Mouse (Mus musculus): ENCODE results near the gene Mrpl40. TPM values are rescaled to one million over a fixed set of nuclear protein-coding genes. Genes with fewer than 3 reads are reported as not detected.
"Not testable (repeated sequence)": the region's sequence is repeated elsewhere in the genome, so short reads cannot be mapped to it uniquely, and the experiment has no call there.

Mrpl40 gene
- polyA plus RNA-seq, 1 experiment from 2014 or later = 108 TPM

GRCm38 (mm10) chr16:18860186-18860585, 16.5 kb downstream of the Mrpl40 start:
- H3K4me2 ChIP-seq = no peak overlapping the region
- no peak overlapping the region for H3K4me3 ChIP-seq (replicated peaks)
- no peaks in the 10 kb centered on the region for H3K36me3 ChIP-seq
- H3K9me3 ChIP-seq (replicated peaks) = no peaks in the 10 kb centered on the region; the same call in 1 of the 2 replicates
- H3K4me1 ChIP-seq = no peaks in the 10 kb centered on the region
- H3K9ac ChIP-seq = no peak overlapping the region
- no peak overlapping the region for H3K27ac ChIP-seq
- no peak for ATAC-seq (replicated peaks; ENCODE audit: low FRiP score)
- WGBS = 81% methylated on average over 1 of the region's 1 CpGs
- H3K27me3 ChIP-seq = no peaks in the 10 kb centered on the region

GRCm38 (mm10) chr16:18858551-18858950, 18.1 kb downstream of the Mrpl40 start:
- Histone ChIP-seq H3K27ac (no peak overlapping the region), H3K4me3 (replicated peaks) (no peak overlapping the region), H3K9me3 (replicated peaks) (no peaks in the 10 kb centered on the region; the same call in 1 of the 2 replicates), H3K4me1 (no peaks in the 10 kb centered on the region), H3K9ac (no peak overlapping the region), H3K36me3 (no peaks in the 10 kb centered on the region), H3K4me2 (no peak overlapping the region), H3K27me3 (no peaks in the 10 kb centered on the region)
- no peak for ATAC-seq (replicated peaks; ENCODE audit: low FRiP score)

- not testable (repeated sequence) for H3K4me1 ChIP-seq; H3K27ac ChIP-seq; H3K36me3 ChIP-seq; ATAC-seq (replicated peaks; ENCODE audit: low FRiP score); H3K9me3 ChIP-seq (replicated peaks); H3K4me2 ChIP-seq; H3K27me3 ChIP-seq; H3K9ac ChIP-seq; H3K4me3 ChIP-seq (replicated peaks)
- 93% methylated on average over 14 of the region's 17 CpGs for WGBS
Observed at GRCm38 (mm10) chr16:18849521-18850190, 27.0 kb downstream of the Mrpl40 start.

GRCm38 (mm10) chr16:18846301-18846820, 30.3 kb downstream of the Mrpl40 start:
- WGBS = 90% methylated on average over 15 of the region's 15 CpGs
- H3K27me3 ChIP-seq = no peaks in the 10 kb centered on the region
- H3K9me3 ChIP-seq (replicated peaks) = no peaks in the 10 kb centered on the region
- no peaks in the 10 kb centered on the region for H3K4me1 ChIP-seq
- ATAC-seq (replicated peaks; ENCODE audit: low FRiP score) = no peak
- no peak overlapping the region for H3K9ac ChIP-seq
- no peaks in the 10 kb centered on the region for H3K36me3 ChIP-seq
- no peak overlapping the region for H3K4me3 ChIP-seq (replicated peaks)
- H3K4me2 ChIP-seq = no peak overlapping the region
- H3K27ac ChIP-seq = no peak overlapping the region

DNA sequence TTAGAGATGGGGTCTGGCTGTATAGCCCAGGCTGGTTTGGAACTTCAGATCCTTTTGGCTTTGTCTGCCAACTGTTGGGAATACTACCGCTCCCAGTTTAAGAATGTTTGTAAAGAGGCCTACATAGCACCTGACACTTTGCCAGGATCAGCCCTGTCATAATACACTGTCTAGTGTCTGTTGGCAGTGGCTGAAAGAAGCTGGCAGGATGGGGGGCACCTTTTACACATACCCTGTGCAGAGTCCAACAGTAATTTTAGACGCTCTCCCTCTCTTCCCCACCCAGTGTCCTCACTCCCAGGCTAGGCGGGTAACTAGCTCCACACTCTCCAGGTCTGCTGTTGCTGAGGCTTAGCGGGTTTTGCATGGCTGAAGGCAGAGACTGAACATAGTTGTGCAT, 38.3 kb downstream of the Mrpl40 start:
- ATAC-seq (replicated peaks; ENCODE audit: low FRiP score) = no peak
- WGBS = 94% methylated on average over 4 of the region's 4 CpGs
- Histone ChIP-seq H3K9ac (no peak overlapping the region), H3K36me3 (peaks cover 30% of the 10 kb centered on the region), H3K9me3 (replicated peaks) (no peaks in the 10 kb centered on the region), H3K27me3 (no peaks in the 10 kb centered on the region), H3K4me3 (replicated peaks) (no peak overlapping the region), H3K4me1 (peaks cover 4% of the 10 kb centered on the region; the same call in 1 of the 2 replicates), H3K4me2 (no peak overlapping the region), H3K27ac (no peak overlapping the region)

GRCm38 (mm10) chr16:18836468-18837208, 40.0 kb downstream of the Mrpl40 start, which contains the start of the genes 2510002D24Rik and Gm28539:
Gene 2510002D24Rik (plus strand): TSS chr16:18836578.
Gene Gm28539 (plus strand): TSS chr16:18836584.
- peaks cover 47% of the 10 kb centered on the region for H3K36me3 ChIP-seq
- H3K4me2 ChIP-seq = peak within 1 kb of the TSS; percentile 68
- no peaks in the 10 kb centered on the region for H3K9me3 ChIP-seq (replicated peaks)
- peak within 1 kb of the TSS; percentile 77 for H3K9ac ChIP-seq
- H3K27ac ChIP-seq = peak within 1 kb of the TSS; percentile 73; the same call in 1 of the 2 replicates
- no peaks in the 10 kb centered on the region for H3K27me3 ChIP-seq
- peak; percentile 98 for ATAC-seq (replicated peaks; ENCODE audit: low FRiP score)
- WGBS = under 1% methylated on average over 46 of the region's 46 CpGs
- H3K4me3 ChIP-seq (replicated peaks) = peak within 1 kb of the TSS; percentile 84
- peaks cover 4% of the 10 kb centered on the region; the same call in 1 of the 2 replicates for H3K4me1 ChIP-seq

- H3K27ac ChIP-seq = no peak overlapping the region
- peaks cover 52% of the 10 kb centered on the region for H3K36me3 ChIP-seq
- H3K9ac ChIP-seq = no peak overlapping the region
- peak overlapping the region; percentile 84 for H3K4me3 ChIP-seq (replicated peaks)
- peaks cover 4% of the 10 kb centered on the region; the same call in 1 of the 2 replicates for H3K4me1 ChIP-seq
- H3K4me2 ChIP-seq = peak overlapping the region; percentile 68
- peak; percentile 52 for ATAC-seq (replicated peaks; ENCODE audit: low FRiP score)
- WGBS = 28% methylated on average over 3 of the region's 3 CpGs
- H3K27me3 ChIP-seq = no peaks in the 10 kb centered on the region
- no peaks in the 10 kb centered on the region for H3K9me3 ChIP-seq (replicated peaks)
Observed at GRCm38 (mm10) chr16:18836073-18836467, 40.6 kb downstream of the Mrpl40 start.

DNA sequence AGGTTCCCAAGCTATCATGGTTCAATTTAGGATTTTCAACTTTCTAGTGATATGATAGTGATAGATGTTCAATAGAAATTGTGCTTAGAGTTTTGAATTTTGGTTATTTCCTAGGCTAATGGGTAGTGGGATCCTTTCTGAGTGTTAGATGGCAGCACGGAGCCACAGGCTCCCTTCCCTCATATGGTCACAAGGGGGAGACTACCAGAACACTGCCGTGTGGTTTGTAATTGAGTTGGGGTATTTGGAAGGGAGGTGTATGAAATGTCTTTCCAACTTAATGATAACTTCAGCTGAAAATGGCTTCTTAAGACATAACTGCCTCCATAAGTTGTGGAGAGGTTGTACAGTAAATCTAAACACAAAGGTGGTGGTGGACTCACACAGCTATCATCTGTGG, 43.2 kb downstream of the Mrpl40 start:
- Histone ChIP-seq H3K4me3 (replicated peaks) (no peak overlapping the region), H3K9ac (no peak overlapping the region), H3K4me1 (peaks cover 4% of the 10 kb centered on the region; the same call in 1 of the 2 replicates), H3K36me3 (peaks cover 69% of the 10 kb centered on the region), H3K4me2 (no peak overlapping the region), H3K27me3 (no peaks in the 10 kb centered on the region), H3K9me3 (replicated peaks) (no peaks in the 10 kb centered on the region), H3K27ac (no peak overlapping the region)
- WGBS = 78% methylated on average over 2 of the region's 2 CpGs
- ATAC-seq (replicated peaks; ENCODE audit: low FRiP score) = no peak

DNA sequence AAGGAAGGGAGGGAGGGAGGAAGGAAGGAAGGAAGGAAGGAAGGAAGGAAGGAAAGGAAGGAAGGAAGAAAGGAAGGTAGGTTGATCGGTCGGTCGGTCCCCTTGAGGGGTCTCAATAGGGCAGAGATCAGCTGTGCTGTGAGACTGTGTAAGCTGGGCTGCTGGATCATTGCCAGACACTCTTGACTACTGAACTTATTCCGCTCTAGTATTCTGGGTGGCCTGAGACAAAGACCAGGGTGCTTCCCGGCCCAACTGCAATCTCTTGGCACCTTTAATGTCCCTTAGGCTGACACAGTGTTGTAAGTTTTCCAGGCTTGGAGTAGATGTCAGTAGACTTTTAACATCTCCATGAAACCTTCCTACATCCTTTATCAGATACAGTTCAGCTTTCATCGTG, 47.6 kb downstream of the Mrpl40 start:
- peaks cover 99% of the 10 kb centered on the region for H3K36me3 ChIP-seq
- H3K4me1 ChIP-seq = no peaks in the 10 kb centered on the region
- H3K9me3 ChIP-seq (replicated peaks) = no peaks in the 10 kb centered on the region
- no peak overlapping the region for H3K27ac ChIP-seq
- 85% methylated on average over 6 of the region's 6 CpGs for WGBS
- H3K4me3 ChIP-seq (replicated peaks) = no peak overlapping the region
- no peak overlapping the region for H3K9ac ChIP-seq
- ATAC-seq (replicated peaks; ENCODE audit: low FRiP score) = no peak
- no peak overlapping the region for H3K4me2 ChIP-seq
- H3K27me3 ChIP-seq = no peaks in the 10 kb centered on the region

DNA sequence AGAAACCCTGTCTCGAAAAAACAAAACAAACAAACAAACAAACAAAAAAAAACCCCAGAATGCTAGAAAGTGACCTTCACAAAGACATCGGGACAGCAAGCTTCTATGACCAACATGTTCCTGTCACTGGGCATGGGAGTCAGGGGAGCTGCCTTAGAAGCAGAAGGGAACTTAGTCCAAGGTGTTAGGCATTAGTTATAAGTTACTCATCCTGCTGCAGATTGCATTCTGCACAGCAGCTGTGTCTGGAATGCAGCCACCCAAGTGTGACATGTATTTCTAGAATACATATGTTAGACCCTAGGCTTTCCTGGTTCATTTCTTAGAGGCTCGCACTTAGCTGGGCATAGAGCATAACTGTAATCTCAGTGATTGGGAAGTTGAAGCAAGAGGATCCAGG, 48.0 kb downstream of the Mrpl40 start:
- H3K4me3 ChIP-seq (replicated peaks) = no peak overlapping the region
- H3K27me3 ChIP-seq = no peaks in the 10 kb centered on the region
- no peak overlapping the region for H3K9ac ChIP-seq
- H3K27ac ChIP-seq = no peak overlapping the region
- no peaks in the 10 kb centered on the region for H3K4me1 ChIP-seq
- no peak overlapping the region for H3K4me2 ChIP-seq
- WGBS = 93% methylated on average over 3 of the region's 3 CpGs
- ATAC-seq (replicated peaks; ENCODE audit: low FRiP score) = no peak
- H3K36me3 ChIP-seq = peaks cover 99% of the 10 kb centered on the region
- H3K9me3 ChIP-seq (replicated peaks) = no peaks in the 10 kb centered on the region

GRCm38 (mm10) chr16:18822925-18823324, 53.7 kb downstream of the Mrpl40 start:
- H3K9me3 ChIP-seq (replicated peaks) = no peaks in the 10 kb centered on the region
- no peak overlapping the region for H3K27ac ChIP-seq
- H3K4me2 ChIP-seq = no peak overlapping the region
- H3K36me3 ChIP-seq = peaks cover 99% of the 10 kb centered on the region
- no peak overlapping the region for H3K4me3 ChIP-seq (replicated peaks)
- no peak for ATAC-seq (replicated peaks; ENCODE audit: low FRiP score)
- WGBS = 90% methylated on average over 4 of the region's 4 CpGs
- no peak overlapping the region for H3K9ac ChIP-seq
- no peaks in the 10 kb centered on the region for H3K27me3 ChIP-seq
- H3K4me1 ChIP-seq = no peaks in the 10 kb centered on the region

DNA sequence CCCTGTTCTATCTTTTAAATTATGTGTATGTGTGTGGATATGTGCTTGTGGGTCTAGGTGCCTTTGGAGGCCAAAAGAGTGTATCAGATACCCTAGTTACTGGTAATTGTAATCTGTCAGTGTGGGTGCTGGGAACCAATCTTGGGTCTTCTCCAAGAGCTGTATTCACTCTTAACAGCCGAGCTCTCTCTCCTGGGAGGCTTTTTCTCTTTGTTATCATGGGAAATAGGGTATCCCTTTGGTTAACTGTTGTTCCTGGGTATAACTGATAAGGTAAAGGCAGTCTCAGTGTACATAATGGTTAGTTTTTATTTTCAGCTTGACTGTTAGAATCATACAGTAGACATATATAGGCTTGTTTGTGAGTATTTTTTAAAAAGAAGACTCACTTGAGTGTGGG, 54.3 kb downstream of the Mrpl40 start:
- Histone ChIP-seq H3K9me3 (replicated peaks) (no peaks in the 10 kb centered on the region), H3K27ac (no peak overlapping the region), H3K9ac (no peak overlapping the region), H3K4me3 (replicated peaks) (no peak overlapping the region), H3K4me2 (no peak overlapping the region), H3K36me3 (peaks cover 99% of the 10 kb centered on the region), H3K27me3 (no peaks in the 10 kb centered on the region), H3K4me1 (no peaks in the 10 kb centered on the region)
- ATAC-seq (replicated peaks; ENCODE audit: low FRiP score) = no peak
- WGBS = 83% methylated on average over 1 of the region's 1 CpGs

Measured in kidney, embryonic 15.5 days (tissue).